Mouse (Mus musculus): ENCODE results near the gene Shd.

DNA sequence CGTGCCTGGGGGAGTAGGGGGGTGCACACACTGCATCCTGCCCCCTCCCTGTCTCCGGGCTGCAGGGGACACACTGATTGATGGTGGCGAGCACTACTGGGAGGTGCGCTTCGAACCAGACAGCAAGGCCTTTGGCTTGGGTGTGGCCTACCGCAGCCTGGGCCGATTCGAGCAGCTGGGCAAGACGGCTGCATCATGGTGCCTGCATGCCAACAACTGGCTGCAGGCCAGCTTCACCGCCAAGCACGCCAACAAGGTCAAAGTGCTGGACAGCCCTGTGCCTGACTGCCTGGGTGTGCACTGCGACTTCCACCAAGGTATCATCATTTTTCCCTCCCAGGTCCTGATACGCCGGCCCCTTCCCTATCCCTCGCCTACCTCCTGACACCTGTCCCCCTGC lies 25.7 kb downstream of the Shd start:
- TF ChIP-seq CTCF (IDR thresholded peaks at IDR 0.05; ENCODE audit: insufficient read depth, low read depth, low read length) (no peak), POLR2A (IDR thresholded peaks at IDR 0.05; ENCODE audit: insufficient read depth, low read depth, low read length) (no peak)
